In the genomic region with DNA sequence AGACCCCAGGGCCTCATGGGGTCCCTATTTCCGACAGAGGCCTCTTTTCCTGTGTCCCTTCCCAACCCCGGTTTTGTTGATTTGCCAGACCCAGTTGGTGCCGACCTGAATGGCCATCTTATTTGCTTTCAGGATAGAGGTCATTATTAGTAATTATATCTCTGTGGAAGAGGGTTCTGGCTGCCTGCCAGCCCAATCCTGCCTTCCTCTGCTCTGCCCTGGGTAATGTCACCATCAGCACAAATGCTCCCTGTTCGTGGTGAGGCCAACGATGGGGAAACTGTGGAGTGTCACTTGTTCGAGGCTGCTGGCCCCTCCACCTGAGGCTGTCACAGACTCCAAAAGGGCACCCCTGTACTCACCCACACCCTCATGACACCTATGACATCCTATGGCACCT, we compare ENCODE assay signal across 10 mouse cellular contexts.
DNase-seq lines count a peak whose midpoint lies in the region; ATAC-seq lines count a peak whose summit lies in the region.
"Had no signal": no experiment of that assay in that cellular context is flagged by ENCODE, and none has a peak within 500 bp of the region (broad histone marks: within the 10 kb centered on the region; RNA-seq: fewer than 3 reads in every experiment).

No protein-coding gene starts in this region.

- no peaks in the 10 kb centered on the region for H3K36me3 ChIP-seq in hindbrain, embryonic 15.5 days
- H3K36me3 ChIP-seq in hindbrain, embryonic 11.5 days (ENCODE audit: control insufficient read depth, insufficient read depth, low read length), result no peaks in the 10 kb centered on the region
- no peaks in the 10 kb centered on the region for H3K36me3 ChIP-seq in heart, embryonic 11.5 days (ENCODE audit: control insufficient read depth, insufficient read depth, low read length)
- H3K36me3 ChIP-seq: midbrain, embryonic 12.5 days had no signal

- ATAC-seq in hindbrain, embryonic 15.5 days (ENCODE audit: low FRiP score, low read depth), result no peak
- ATAC-seq in hindbrain, embryonic 11.5 days (ENCODE audit: low FRiP score), result no peak
- ATAC-seq in heart, embryonic 11.5 days (replicated peaks; ENCODE audit: insufficient number of reproducible peaks, low FRiP score, low TSS enrichment), result peak; percentile 31; the same call in 1 of the 2 replicates
- ATAC-seq: hindbrain, postnatal 0 days had no signal

- no peaks in the 10 kb centered on the region for H3K9me3 ChIP-seq in hindbrain, embryonic 15.5 days
- H3K9me3 ChIP-seq in hindbrain, embryonic 11.5 days (ENCODE audit: control insufficient read depth, low read length), result no peaks in the 10 kb centered on the region
- H3K9me3 ChIP-seq in heart, embryonic 11.5 days (replicated peaks; ENCODE audit: control insufficient read depth, low read length), result no peaks in the 10 kb centered on the region
- H3K9me3 ChIP-seq: midbrain, embryonic 12.5 days had no signal

- no peak overlapping the region for H3K9ac ChIP-seq in hindbrain, embryonic 15.5 days
- H3K9ac ChIP-seq in hindbrain, embryonic 11.5 days (ENCODE audit: low read depth, low read length), result no peak overlapping the region
- H3K9ac ChIP-seq in heart, embryonic 11.5 days (ENCODE audit: low read depth, low read length), result peak overlapping the region; percentile 22; the same call in 1 of the 2 replicates
- H3K9ac ChIP-seq: midbrain, embryonic 12.5 days had no signal

- H3K4me3 ChIP-seq in hindbrain, embryonic 15.5 days, result no peak overlapping the region
- no peak overlapping the region for H3K4me3 ChIP-seq in hindbrain, embryonic 11.5 days (ENCODE audit: low read depth, low read length)
- no peak overlapping the region for H3K4me3 ChIP-seq in heart, embryonic 11.5 days (ENCODE audit: low read depth, low read length)
- H3K4me3 ChIP-seq: midbrain, embryonic 12.5 days had no signal

- H3K27ac ChIP-seq in hindbrain, embryonic 15.5 days (replicated peaks), result peak overlapping the region; percentile 25; the same call in 1 of the 2 replicates
- H3K27ac ChIP-seq in hindbrain, embryonic 11.5 days (ENCODE audit: low read depth, low read length), result no peak overlapping the region
- peak overlapping the region; percentile 77 for H3K27ac ChIP-seq in heart, embryonic 11.5 days (ENCODE audit: low read depth, low read length)
- H3K27ac ChIP-seq: hindbrain, postnatal 0 days; midbrain, embryonic 12.5 days had no signal

- no peak for DNase-seq in hindbrain, embryonic 11.5 days (ENCODE audit: low spot score)
- DNase-seq in testis, postnatal 10 days (ENCODE audit: low spot score), result peak; percentile 52
- no peak for DNase-seq in testis, postnatal 14 days (ENCODE audit: low spot score)
- no peak for DNase-seq in T-cell, adult 2 months (ENCODE audit: low spot score)
- no peak for DNase-seq in embryo, embryonic 10.5 days (ENCODE audit: low spot score)
- no peak for DNase-seq in left cerebral cortex, adult 9 months (ENCODE audit: low spot score in 2 of 2)

- no peak overlapping the region for H3K4me2 ChIP-seq in hindbrain, embryonic 15.5 days
- H3K4me2 ChIP-seq in hindbrain, embryonic 11.5 days (replicated peaks; ENCODE audit: low read depth, low read length), result no peak overlapping the region
- peak overlapping the region; percentile 11; the same call in 1 of the 2 replicates for H3K4me2 ChIP-seq in heart, embryonic 11.5 days
- H3K4me2 ChIP-seq: midbrain, embryonic 12.5 days had no signal

- H3K27me3 ChIP-seq in hindbrain, embryonic 15.5 days, result no peaks in the 10 kb centered on the region
- no peaks in the 10 kb centered on the region for H3K27me3 ChIP-seq in hindbrain, embryonic 11.5 days (ENCODE audit: control insufficient read depth, insufficient read depth, low read length)
- H3K27me3 ChIP-seq in heart, embryonic 11.5 days (ENCODE audit: control insufficient read depth, insufficient read depth, low read length), result no peaks in the 10 kb centered on the region
- H3K27me3 ChIP-seq: midbrain, embryonic 12.5 days had no signal

- WGBS in hindbrain, embryonic 15.5 days, result 29% methylated on average over 6 of the region's 6 CpGs
- 59% methylated on average over 6 of the region's 6 CpGs for WGBS in hindbrain, embryonic 11.5 days
- 18% methylated on average over 6 of the region's 6 CpGs for WGBS in heart, embryonic 11.5 days (ENCODE audit: insufficient replicate concordance)

- peaks cover 48% of the 10 kb centered on the region for H3K4me1 ChIP-seq in hindbrain, embryonic 15.5 days (replicated peaks)
- peaks cover 4% of the 10 kb centered on the region; the same call in 1 of the 2 replicates for H3K4me1 ChIP-seq in hindbrain, embryonic 11.5 days (replicated peaks; ENCODE audit: control insufficient read depth, insufficient read depth, low read length)
- peaks cover 61% of the 10 kb centered on the region for H3K4me1 ChIP-seq in heart, embryonic 11.5 days (ENCODE audit: control insufficient read depth, insufficient read depth, low read length)
